Mouse (Mus musculus) cerebellum, adult 2 months (tissue): ENCODE measurements around the gene Xrcc1.

Experiments
- CTCF ChIP-seq: fragments of 200-500 bp; IDR thresholded peaks from 2 replicates; pipeline ENCODE4 v1.5.1; 2011; ENCODE audit warnings: low read depth, mild to moderate bottlenecking, control low read depth, low read length, moderate library complexity, borderline replicate concordance; ENCODE audit not compliant: insufficient read depth
- POLR2A ChIP-seq: fragments of 200-500 bp; IDR thresholded peaks from 2 replicates; pipeline ENCODE4 v1.6.1; 2011; ENCODE audit warnings: low read length, control low read depth, borderline replicate concordance; ENCODE audit not compliant: insufficient read depth

DNA sequence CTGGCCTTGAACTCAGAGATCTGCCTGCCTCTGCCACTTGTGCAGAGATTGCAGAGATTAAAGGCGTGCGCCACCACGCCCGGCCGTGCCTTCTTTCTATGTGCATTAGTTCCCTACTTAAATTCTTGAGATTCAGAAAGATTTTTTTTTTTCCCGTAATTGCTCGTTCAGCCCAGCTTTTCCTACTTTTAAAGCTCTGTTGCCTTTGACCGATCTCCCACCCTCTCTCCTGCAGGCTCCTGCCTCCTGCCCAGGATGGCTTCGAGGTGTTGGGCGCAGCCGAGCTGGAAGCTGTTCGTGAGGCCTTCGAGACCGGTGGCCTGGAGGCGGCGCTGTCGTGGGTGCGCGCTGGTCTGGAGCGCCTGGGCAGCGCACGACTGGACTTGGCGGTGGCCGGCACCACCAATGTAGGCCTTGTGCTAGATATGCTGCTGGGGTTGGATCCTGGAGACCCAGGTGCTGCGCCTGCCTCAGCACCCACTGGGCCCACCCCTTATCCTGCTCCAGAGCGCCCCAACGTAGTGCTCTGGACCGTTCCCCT lies 13.0 kb upstream of the Xrcc1 start:
- no peak for TF ChIP-seq POLR2A
- no peak for TF ChIP-seq CTCF
